Mouse (Mus musculus) lung, postnatal 0 days (tissue): ENCODE results near the gene 1700001P01Rik.

Experiments
- CTCF ChIP-seq: IDR thresholded peaks from 2 replicates; pipeline ENCODE4 v1.5.1; 2016; ENCODE audit warnings: antibody characterized with exemption, mild to moderate bottlenecking
- EP300 ChIP-seq: IDR thresholded peaks from 2 replicates; pipeline ENCODE4 v1.6.1; 2016; ENCODE audit warnings: antibody characterized with exemption, mild to moderate bottlenecking, control low read depth

DNA sequence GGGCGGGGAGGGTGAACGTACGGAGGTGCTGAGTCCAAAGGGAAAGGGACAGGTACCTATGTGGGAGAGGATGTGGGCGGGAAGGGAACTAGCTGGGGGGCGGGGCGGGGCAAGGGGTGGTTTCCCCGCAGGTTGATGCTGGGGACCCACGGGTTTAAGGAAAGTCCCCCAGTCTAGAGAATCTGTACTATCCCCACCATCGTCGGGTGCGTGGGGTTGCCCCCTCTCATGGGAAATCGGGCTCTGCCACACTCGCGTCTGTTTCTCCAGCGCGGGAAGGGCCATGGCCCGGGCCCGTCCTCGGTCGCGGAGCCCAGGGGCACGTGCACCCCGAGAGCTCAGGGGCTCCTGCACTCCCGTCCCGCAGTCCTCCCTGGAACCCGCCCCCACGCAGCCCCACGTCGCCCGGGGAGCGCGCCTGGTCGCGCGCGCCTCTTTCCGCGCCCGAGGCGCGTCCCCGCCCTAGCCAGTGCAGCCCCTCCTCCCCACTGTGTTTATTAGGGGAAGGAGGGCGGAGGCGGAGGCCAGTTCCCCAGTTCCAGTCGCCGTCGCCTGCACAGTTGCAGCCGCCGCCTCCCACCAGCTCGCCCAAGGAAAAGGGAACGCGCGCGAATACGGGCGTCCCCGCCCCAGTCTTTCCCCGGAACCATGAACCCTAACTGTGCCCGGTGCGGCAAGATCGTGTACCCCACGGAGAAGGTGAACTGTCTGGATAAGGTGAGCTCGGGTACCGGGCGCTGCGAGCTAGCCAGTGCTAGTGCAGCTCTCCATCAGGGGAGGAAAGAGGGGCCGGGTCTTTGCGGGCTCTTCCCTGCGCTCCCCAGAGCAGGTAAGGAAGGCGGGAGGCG is 23.7 kb upstream of the 1700001P01Rik start:
- TF ChIP-seq CTCF (no peak), EP300 (no peak)
